Mouse (Mus musculus): Measurements from ENCODE around the gene Zbed5.
"Not testable (repeated sequence)": the region's sequence is repeated elsewhere in the genome, so short reads cannot be mapped to it uniquely, and the experiment has no call there.

Zbed5 gene

DNA sequence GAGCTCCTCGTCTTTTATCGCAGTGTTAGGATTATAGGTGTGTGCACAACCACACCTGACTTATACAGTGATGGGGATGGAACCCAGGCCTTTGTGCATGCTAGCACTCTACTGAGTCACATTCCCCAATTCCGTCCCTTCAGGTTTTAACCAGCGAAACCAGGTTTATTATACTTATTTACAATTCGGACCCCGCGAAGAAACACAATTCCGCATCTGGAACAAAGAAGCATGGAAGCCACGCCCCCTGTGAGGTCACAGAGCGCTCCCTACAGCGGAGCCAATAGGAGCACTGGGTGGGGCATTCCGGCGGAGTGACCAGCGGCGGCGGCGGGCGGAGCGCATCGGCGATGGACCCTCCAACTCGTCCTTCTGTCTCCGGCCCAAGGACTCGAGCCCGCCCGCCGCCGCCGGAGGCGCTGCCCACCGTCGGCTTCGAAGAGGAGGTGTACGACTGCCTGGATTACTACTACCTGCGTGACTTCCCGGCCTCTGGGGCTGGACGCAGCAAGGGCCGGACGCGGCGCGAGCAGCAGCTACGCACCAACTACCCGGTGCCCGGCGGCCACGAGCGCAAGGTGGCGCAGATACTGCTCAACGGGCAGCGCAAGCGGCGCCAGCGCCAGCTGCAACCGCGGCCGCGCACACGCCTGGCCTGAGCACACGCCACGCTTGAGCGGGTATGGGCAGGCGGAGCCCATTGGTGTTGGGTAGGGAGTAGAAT, 12.9 kb downstream of the Zbed5 start, which contains the start of gene Nupr1l:
Gene Nupr1l, plus strand, starts transcription at position 299 of the 724 bp plus-strand sequence.
- in situ Hi-C loops (cut with MboI) = no loop called here

DNA sequence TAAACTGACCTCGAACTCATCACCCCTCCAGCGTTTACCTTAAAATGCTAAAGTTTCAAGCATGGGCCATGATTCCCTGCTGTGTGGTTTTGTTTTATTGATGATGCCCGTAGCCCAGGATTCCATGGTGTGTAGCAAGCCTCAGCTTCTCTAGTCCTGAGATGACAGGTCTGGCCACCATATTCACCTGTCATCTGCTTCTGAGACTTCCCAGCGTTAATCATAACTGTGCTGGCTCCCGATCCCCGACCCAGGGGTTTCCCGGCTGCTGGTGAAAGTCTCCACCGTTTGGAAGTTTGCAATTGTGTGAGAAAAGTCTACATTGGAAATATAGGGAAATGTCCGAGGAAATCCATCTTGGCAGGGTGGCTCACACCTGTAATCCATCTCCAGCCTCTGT, 13.6 kb downstream of the Zbed5 start:
- in situ Hi-C loops (cut with MboI) = no loop called here

DNA sequence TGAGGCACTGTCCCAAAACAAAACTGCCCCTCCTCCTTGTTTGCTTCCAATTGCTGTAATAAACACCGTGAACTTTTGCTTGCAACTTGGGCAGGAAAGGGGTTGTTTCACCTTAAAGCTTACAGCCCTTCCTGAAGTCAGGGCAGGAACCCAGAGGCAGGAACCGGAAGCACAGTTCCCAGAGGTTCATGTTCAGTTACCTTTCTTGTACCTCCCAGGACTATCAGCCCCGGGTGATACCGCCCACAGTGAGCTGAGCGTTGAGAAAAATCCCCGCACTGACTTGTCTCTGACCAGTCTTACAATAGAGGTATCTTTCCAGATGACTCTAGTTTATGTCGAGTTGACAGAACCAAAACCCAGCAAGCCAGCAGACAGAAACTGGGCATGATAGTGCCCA, 14.1 kb downstream of the Zbed5 start:
- in situ Hi-C loops (cut with MboI) = no loop called here

DNA sequence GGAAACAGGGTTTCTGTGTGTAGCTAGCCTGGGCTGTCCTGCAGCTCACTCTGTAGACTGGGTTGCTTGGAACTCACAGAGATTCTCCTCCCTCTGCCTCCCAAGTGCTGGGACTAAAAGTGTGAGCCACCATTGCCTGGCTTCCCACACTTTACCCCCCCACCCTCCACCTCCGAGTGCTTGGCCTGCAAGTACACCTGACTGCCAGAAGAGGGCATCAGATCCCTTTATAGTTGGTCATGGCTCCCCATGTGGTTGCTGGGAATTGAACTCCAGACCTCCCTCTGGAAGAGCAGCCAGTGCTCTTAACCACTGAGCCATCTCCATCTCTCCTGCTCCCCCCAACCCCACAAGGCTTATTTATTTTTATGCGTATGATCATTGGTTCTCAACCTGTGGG, 18.5 kb downstream of the Zbed5 start:
- in situ Hi-C loops (cut with MboI) = no loop called here

DNA sequence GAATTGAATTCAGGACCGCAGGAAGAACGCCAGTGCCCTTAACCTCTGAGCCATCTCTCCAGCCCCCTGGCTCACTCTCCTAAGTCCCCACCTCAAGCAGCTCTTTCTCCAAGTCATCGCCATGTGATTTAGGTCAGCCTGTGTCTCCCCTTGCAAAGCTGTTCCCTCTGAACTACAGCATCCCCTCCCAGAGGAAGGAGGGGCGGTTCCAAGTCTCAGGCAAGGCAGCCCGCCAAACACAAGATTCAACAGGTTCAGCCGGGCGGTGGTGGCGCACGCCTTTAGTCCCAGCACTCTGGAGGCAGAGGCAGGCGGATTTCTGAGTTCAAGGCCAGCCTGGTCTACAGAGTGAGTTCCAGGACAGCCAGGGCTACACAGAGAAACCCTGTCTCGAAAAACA, 20.0 kb downstream of the Zbed5 start:
- in situ Hi-C loops (cut with MboI) = not testable (repeated sequence)

DNA sequence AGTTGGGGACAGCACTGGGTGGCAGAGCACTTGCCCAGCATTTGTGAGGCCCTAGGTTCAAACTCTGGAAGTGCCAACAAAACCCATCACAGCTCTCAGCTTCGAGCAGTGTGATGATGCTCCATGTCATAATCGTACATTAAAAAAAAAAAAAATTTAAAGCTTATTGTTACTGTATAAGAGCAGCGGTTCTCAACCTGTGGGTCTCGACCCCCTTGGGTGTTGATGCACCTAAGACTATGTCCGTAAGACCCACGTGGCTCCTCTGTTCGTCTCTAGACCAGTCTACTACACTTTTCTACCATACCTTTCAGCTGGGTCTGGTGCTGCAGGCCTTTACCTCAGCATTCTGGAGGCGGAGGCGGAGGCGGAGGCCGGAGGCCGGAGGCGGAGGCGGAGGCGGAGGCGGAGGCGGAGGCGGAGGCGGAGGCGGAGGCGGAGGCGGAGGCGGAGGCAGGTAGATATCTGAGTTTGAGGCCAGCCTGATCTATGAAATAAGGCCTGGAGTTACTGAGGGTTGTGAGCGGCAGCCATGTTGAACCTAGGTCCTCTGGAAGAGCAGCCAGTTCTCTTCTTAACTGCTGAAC, 22.6 kb downstream of the Zbed5 start:
- in situ Hi-C loops (cut with MboI) = no loop called here

DNA sequence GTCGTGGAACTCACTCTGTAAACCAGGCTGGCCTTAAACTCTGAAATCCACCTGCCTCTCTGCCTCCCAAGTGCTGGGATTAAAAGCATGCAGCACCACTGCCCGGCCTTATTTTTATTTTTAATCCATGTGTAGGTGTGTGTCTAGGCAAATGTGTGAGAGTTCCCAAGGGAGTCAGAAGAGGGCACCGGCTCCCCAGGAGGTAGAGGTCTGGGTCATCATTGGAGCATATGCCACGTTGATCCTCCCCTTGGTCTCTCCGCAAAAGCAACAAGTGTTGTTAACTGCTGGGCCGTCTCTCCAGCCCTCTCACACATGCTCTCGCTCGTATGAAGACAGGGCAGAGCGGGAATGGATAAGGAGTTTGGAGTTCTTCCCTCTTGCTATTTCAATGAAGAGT, 23.2 kb downstream of the Zbed5 start:
- in situ Hi-C loops (cut with MboI) = no loop called here

DNA sequence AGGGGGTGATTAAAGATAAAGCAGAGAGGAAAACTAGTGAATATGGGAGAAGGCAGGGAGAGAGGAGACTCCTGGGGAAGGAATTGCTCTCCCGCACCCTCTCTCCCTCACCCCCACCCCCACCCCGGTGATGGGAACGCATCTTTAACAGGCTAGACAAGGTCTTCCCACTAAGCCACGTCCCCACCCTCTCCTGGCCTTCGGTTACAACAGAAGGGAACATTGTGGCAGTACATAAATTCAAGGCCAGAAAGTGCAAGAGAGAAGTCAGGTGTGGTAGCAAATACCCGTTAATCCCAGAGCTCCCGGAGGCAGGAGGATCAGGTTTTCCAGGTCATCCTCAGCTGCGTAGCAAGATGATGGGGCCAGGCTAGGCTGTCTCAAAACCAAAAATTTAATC, 23.8 kb downstream of the Zbed5 start:
- in situ Hi-C loops (cut with MboI) = no loop called here

DNA sequence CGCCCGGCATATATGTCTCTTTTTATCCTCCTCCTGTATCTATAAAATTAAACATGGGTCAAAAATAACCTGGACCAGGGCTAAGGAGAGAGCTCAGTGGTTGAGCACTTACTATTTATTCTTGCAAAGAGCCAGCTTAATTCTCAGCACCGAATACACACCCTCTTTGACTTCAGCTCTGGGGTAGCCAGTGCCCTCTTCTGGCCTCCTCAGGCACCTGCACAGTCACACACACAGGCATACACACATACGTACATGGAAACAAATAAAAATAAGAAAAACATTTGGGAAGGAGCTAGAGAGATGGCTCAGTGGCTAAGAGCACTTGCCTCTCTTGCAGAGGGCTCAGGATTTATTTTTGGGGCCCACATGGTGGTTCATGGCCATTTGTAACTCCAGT, 26.4 kb downstream of the Zbed5 start:
- in situ Hi-C loops (cut with MboI) = no loop called here

DNA sequence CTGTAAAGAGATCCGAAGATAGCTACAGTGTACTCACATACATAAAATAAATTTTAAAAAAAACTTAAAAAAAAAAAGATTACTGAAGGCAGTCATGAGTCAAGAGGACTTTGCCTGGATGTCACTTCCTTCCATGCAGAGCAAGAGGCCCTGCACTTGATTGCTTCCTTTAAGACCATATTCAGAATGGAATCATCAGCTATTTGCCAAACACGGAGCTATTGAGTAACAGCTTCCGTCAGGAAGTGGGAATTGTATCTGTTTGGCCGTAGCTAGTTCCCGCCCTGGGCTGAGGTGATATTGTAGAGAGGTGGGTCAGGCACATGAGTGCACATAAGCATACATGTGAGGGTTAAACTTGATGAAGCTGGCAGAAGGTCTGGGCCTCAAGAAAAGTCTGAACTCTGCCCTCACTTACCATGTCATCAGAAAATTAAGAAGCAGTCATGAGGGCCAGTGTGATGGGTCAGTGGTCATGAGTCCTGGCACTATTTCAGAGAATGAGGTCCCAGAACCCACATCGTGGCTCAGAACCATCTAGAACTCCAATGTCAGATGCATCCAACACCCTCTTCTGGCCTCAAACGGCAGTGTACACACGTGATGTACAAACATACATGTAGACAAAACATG, 29.4 kb downstream of the Zbed5 start:
- in situ Hi-C loops (cut with MboI) = no loop called here

DNA sequence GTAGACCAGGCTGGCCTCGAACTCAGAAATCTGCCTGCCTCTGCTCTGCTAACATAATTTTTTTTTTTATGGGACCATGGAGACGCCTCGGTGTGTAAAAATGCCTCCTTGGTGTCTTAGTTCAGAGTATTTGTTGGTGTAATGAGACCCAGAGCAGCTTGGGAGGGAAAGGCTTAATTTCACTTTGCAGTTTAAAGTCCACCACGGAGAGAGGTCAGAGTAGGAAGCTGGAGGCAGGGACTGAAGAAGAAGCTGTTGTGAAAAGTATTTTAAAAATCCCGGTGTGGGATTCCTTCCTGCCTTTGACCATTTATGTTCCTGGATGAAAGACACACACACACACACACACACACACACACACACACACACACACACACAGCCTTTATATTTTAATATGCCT, 30.4 kb downstream of the Zbed5 start:
- in situ Hi-C loops (cut with MboI) = no loop called here

DNA sequence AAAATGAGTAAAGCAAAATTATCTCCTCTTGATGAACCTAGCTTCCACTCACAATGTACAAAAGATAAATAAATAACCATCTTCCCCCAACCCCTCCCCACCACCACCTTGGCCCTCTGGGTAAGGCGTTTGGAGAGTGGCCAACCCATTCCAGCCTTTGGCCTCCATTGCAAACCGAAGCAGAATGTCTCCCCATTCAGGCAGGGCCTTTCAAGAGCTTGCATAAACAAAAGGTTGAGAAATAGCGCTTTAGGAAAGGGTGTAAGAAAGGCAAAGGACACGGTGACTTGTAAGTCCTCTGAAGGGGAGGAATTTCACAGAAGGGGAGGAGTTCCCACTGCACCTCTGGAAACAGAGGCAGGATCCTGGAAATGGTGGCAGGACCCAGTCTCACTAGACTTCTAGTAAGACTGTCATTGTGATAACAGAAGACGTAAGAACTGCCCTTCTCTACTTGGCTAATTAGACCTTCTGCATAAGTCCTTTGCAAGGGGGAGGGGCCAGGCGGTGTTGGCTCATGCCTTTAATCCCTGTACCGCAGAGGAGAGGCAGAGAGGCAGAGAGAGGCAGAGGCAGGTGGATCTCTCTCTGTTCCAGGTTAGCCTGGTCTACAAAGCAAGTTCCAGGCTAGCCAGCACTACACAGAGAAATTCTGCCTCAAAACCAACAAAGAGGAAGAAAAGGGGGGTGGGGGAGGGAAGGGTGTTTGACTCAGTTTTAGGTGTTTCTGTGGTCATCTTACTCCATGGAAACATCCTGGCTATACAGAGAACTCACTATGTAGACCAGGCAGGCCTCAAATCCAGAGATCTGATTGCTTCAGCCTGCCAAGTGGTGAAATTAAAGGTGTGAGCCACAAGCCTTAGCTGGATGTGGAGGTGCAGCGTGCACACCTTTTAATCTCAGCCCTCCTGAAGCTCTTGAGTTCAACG, 34.7 kb downstream of the Zbed5 start:
- in situ Hi-C loops (cut with MboI) = no loop called here

DNA sequence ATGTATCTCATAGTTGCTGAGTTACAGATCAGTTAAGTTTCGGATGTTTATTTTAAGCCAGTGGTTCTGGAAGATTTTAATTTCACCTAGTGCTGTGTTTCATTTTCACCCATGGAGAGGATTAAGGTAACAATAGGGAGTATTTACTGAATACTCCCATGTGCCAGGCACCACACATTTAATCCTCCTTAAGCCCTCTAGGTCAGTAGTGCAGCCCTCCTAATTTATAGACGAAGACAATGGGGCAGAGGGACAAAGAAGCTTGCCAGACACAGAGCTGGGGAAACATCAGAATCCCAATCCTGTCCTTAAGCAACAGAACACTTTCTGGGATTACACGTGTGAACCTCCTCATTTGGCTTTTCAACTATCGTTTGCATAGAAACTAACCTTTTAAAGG, 41.4 kb downstream of the Zbed5 start:
- in situ Hi-C loops (cut with MboI) = no loop called here

DNA sequence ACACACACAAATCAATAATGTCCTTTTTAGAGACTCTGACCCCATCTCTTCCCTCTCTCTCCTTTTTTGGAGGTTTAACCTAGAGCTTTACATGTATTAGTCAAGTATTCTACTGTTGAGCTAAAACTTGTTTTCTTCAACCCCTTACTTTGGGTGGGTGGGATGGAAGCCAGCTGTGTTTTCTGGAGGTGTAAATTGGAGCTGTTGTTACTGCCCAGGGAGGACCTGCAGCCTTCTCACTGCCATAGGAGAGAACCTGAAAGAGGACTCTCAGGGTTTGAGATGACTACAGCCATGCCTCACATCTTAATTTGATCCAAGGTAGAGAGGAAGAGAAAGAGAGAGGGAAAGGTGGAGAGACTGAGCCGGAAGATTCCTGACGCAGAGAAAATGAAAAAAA, 44.8 kb downstream of the Zbed5 start:
- in situ Hi-C loops (cut with MboI) = no loop called here

DNA sequence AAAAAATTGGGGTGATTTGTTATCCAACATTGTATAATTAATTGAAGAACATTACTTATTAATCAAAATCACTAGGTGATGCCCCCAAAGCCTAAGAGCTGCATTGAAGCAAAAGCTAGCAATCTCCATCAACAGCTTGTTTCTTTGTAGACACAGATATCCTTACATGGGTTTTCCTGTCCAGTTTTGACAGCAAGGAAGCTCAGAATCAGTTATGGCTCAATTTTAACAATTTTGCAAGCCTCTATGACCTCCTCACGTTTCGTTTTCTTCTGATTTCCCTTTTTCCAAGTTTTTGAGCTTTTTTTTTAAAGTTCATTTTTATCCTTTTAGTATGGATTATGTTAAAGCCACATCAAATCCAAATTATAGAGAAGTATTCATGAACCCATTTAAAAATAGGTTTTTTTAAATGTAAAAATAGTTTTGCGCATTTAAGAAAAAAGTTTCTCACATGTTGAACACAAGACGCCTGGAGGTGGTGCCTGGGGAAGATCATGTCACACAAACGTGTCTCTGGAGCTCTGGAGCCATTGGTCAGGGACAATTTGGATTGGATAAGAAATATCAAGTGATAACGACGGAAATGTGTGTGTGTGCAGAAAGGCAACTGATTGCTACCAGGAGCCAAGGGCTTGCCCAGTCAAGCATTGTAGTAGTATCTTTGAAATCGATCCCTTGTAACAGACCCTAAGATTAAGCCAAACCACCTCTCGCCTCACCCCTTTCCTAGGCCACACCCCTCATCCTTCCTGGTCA, 45.4 kb downstream of the Zbed5 start:
- in situ Hi-C loops (cut with MboI) = no loop called here

DNA sequence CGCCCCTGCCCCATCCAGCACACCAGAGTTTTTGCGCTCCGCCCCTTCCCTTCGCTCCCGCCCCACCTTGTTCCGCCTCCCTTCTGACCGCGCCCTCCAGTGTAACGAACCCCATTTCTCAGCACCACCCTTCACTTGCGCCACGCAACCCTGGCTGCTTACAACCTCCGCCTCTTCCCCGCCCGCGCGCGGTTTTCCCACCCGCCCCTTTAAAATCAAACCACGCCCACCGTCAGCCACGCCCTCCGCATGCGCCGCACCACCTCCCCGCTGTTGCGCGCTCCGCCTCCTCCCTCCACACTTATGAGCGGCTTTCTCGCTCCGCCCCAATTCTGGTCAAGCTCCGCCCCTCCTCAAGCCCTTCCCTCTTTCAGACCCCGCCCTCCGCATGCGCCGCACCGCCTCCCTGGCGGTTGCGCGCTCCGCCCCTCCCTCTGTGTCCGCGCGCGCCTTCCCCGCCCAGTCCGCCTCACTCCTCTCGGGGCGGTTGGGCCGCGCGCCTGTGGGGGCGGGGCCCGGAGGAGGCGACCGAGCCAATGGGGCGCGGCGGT, 46.0 kb downstream of the Zbed5 start, which contains the start of gene Vkorc1l1:
Gene Vkorc1l1, plus strand, starts transcription at position 476 of the 551 bp plus-strand sequence.
- in situ Hi-C loops (cut with MboI) = no loop called here

DNA sequence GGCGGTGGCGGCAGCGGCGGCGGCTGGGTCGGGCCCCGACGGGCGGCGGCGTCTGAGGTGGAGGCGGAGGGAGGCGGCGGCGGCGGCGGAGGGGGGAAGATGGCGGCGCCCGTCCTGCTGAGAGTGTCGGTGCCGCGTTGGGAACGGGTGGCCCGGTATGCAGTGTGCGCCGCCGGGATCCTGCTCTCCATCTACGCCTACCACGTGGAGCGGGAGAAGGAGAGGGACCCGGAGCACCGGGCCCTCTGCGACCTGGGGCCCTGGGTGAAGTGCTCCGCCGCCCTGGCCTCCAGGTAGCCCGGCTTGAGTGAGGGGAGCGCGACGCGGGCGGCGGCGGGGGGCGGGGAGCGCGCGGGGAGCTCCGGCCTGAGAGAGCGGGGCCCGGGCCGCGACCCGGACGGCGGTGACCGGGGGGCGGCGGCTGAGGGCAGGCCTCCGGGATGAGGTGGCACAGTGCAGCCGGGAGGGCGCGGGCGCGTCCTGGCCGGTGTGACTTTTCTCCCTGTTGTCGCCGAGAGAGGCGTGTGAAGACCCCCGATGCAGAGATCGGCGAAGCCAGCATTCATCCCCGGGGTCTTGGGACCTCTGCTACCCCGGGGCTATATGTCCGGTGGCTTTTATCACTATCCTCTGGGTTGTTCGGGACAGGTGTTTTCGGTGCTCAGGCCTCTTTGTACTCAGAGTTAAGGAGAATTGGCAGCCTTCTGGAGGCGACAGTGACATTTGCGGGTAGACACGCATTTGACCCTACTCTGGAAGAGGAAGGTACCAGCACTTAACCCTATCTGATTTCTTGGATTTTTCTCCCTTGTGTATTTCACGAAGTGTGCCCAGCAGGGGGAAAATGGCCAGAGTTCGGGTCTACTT, 46.8 kb downstream of the Zbed5 start:
- in situ Hi-C loops (cut with MboI) = not testable (repeated sequence)

DNA sequence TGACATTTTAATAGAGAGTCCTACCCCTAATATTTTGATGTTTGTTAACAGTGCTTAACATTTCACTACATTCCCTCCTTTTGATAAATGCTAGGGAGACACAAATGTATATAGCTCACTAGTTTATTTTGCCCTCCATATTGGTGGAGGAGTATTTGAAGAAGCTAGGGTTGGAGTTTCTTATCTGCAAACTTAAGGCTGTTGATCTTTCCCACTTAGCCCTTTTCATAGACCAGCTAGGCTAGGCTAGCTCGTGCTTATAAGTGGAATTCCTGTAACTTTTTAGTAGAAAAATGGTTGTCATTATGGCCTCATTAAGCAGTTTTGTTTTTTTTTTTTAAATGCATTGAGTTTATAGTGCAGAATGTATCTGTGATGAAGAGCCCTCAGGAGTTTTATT, 47.9 kb downstream of the Zbed5 start:
- in situ Hi-C loops (cut with MboI) = no loop called here

DNA sequence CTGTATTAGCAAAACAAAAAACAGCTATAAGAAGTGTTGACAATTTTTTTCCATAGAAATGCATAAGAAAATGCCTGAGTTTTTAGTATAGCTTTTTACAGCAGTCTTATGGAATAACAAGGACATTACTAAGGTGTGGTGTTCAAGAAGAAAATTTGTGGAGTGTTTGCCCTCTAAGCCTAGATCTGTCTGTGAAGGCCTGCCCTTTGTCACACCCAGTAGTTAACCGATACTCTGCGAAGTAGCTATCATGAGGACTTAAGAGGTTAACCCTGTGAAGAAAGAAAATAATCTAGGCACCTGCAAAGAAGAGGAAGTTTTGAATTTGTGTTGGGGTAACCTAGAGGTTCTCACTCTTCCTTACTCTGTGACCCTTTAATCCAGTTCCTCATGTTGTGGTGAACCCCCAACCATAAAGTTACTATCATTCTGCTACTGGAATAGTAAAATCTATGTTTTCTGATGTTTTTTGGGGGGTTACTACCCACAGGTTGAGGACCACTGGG, 52.1 kb downstream of the Zbed5 start:
- in situ Hi-C loops (cut with MboI) = no loop called here

DNA sequence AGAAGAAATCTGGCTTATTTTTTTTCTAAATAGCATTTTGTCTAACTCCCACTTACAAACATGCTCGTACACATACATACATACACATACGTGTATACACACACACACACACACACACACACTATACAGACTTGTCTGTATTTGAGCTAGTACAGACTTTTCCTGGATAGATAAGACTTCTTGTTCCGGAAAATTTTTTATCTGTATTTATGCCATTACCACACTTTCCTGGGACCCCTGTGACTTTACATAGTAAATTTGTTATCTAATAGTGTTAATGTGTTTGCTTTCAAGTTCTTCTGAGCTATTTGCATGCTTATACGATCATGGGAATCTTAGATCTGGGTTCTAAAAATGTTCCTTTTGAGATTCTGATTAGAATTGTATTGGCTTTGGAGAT, 56.6 kb downstream of the Zbed5 start:
- in situ Hi-C loops (cut with MboI) = no loop called here

All from mature B cell (primary cell).